In the genomic region with DNA sequence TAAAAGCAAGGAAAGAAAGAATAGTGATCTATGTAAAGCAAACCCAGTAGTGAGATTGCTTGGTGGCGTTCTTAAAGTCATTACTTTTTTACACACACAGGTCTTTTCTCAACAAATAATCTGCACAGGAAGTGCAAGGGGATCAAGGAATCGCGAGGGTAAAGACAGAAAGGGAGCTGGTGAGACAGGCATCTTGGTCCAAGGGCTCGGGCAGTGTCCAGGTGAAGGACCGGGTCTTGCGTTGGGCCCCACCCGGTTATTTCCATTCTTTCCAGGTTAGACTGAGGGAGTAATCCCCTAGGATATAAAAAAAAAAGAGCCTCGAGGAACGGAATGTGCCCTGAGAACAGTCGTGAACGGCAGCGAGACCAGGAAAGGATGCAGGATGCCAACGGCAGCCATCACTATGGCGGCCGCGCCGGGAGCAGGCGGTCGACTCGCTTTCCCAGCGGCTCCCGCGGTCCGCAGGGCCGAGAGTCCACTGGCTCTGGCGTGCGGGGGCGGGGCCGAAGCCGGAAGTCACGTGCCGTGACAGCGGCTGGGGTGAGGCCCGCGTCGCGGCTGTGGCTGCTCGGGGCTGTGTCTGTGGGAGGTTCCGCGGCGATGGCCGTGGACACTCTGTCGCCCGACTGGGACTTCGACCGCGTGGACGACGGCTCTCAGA, we compare ENCODE assay signal across 7 mouse cellular contexts. TPM values are rescaled to one million over a fixed set of nuclear protein-coding genes. Genes with fewer than 3 reads are reported as not detected.
DNase-seq lines count a peak whose midpoint lies in the region; ATAC-seq lines count a peak whose summit lies in the region.

A gene (plus strand): TSS at position 314 of the 664 bp plus-strand sequence.

- H3K27ac ChIP-seq in intestine, embryonic 16.5 days (ENCODE audit: low read length), result peak within 1 kb of the TSS; percentile 89
- H3K27ac ChIP-seq in midbrain, embryonic 11.5 days (ENCODE audit: low read depth, low read length), result peak within 1 kb of the TSS; percentile 65; the same call in 1 of the 2 replicates

- no peaks in the 10 kb centered on the region for H3K9me3 ChIP-seq in intestine, embryonic 16.5 days (ENCODE audit: control insufficient read depth, low read length)
- H3K9me3 ChIP-seq in midbrain, embryonic 11.5 days (ENCODE audit: control insufficient read depth, low read length), result no peaks in the 10 kb centered on the region

- WGBS in intestine, embryonic 16.5 days, result 2% methylated on average over 49 of the region's 49 CpGs
- 3% methylated on average over 49 of the region's 49 CpGs for whole genome bisulfite sequencing in midbrain, embryonic 11.5 days

- no peaks in the 10 kb centered on the region for H3K36me3 ChIP-seq in intestine, embryonic 16.5 days (ENCODE audit: control insufficient read depth, insufficient read depth, low read length)
- no peaks in the 10 kb centered on the region; the same call in 1 of the 2 replicates for H3K36me3 ChIP-seq in midbrain, embryonic 11.5 days (ENCODE audit: control insufficient read depth, insufficient read depth, low read length)

- H3K4me2 ChIP-seq in intestine, embryonic 16.5 days (ENCODE audit: low read depth, low read length), result peak within 1 kb of the TSS; percentile 73
- H3K4me2 ChIP-seq in midbrain, embryonic 11.5 days, result peak within 1 kb of the TSS; percentile 56

- peak; percentile 99 for ATAC-seq in intestine, embryonic 16.5 days
- peak; percentile 100 for ATAC-seq in midbrain, embryonic 11.5 days (ENCODE audit: low FRiP score)

- peak; percentile 94 to 95 for DNase-seq in adrenal gland, adult 18-20 months (ENCODE audit: low spot score in 2 of 2)
- peak; percentile 97 for DNase-seq in embryo, embryonic 11 days
- DNase-seq in gastrocnemius, postnatal 36 days, result peak; percentile 88 to 94
- peak; percentile 94 to 96 for DNase-seq in left cerebral cortex, postnatal 36 days (ENCODE audit: low spot score in 2 of 2)
- DNase-seq in midbrain, embryonic 11.5 days (ENCODE audit: low spot score, missing footprints), result peak; percentile 98
- peak; percentile 84 for DNase-seq in skeletal muscle tissue, adult 2 months (ENCODE audit: low read depth, low spot score)

- no peaks in the 10 kb centered on the region for H3K27me3 ChIP-seq in intestine, embryonic 16.5 days (replicated peaks; ENCODE audit: control insufficient read depth, insufficient read depth, low read length)
- no peaks in the 10 kb centered on the region for H3K27me3 ChIP-seq in midbrain, embryonic 11.5 days (ENCODE audit: control insufficient read depth, insufficient read depth, low read length)

- H3K4me3 ChIP-seq in intestine, embryonic 16.5 days (ENCODE audit: low read length), result peak within 1 kb of the TSS; percentile 81
- peak within 1 kb of the TSS; percentile 90 for H3K4me3 ChIP-seq in midbrain, embryonic 11.5 days (ENCODE audit: low read depth, low read length)

- H3K9ac ChIP-seq in intestine, embryonic 16.5 days (ENCODE audit: low read depth, low read length), result peak within 1 kb of the TSS; percentile 92
- peak within 1 kb of the TSS; percentile 86 for H3K9ac ChIP-seq in midbrain, embryonic 11.5 days (ENCODE audit: low read length)

- intact Hi-C loops in gastrocnemius, postnatal 36 days (cut with DNase I), result loop anchor here (5.0 kb wide), 1 partner anchor 104 kb away; a partner anchor contains a TSS
- intact Hi-C loops in left cerebral cortex, postnatal 36 days (cut with DNase I), result loop anchor here (2.0 to 10.0 kb wide), 3 partner anchors 183 to 779 kb away; a partner anchor contains a TSS

- peaks cover 8% of the 10 kb centered on the region; the same call in 1 of the 2 replicates for H3K4me1 ChIP-seq in intestine, embryonic 16.5 days (ENCODE audit: control insufficient read depth, insufficient read depth, low read length)
- peaks cover 10% of the 10 kb centered on the region for H3K4me1 ChIP-seq in midbrain, embryonic 11.5 days (ENCODE audit: control insufficient read depth, insufficient read depth, low read length)

RNA-seq across cellular contexts. Expression of the gene that starts here (rescaled TPM):
- 10 to 100 TPM; 27.0 to 27.6 TPM for total RNA-seq in adrenal gland, adult 18-20 months (2021)
- total RNA-seq in gastrocnemius, postnatal 36 days (2021), result 1 to 10 TPM; 8.8 to 9.3 TPM
- 43.6 and 46.8 TPM in 2 replicates for polyA plus RNA-seq in intestine, embryonic 16.5 days (2015; fragmentation: Nextera tagmentation; extraction: Ambion mirVana)
- total RNA-seq in left cerebral cortex, postnatal 36 days (2021), result 10 to 100 TPM; 22.3 to 25.2 TPM
- 36.7 and 40.8 TPM in 2 replicates for polyA plus RNA-seq in midbrain, embryonic 11.5 days (2014; fragmentation: Nextera tagmentation; extraction: Ambion mirVana)

Comparison
In these comparisons a context has a peak if more than half of its experiments do, and no peak if none do; other contexts are left out.
1. Peak in every context shown above with its lines: DNase-seq, ATAC-seq, H3K4me3 ChIP-seq and H3K27ac ChIP-seq.